Mouse (Mus musculus) midbrain, embryonic 11.5 days (tissue): ENCODE measurements at regions not wholly inside any gene's neighbourhood (a gene's known extent, or its start where the extent isn't known, plus 50 kb on each side); places are given as distances from the start of the nearest gene placed in this dataset.

Experiments used
- ATAC-seq: fragments of 200-750 bp; cut with Nextera tagmentation; 2 replicates; pipeline ENCODE4 v1.8.0; 2017; ENCODE audit warnings: moderate TSS enrichment, moderate library complexity; ENCODE audit not compliant: low FRiP score
- DNase-seq: peaks from one replicate; pipeline ENCODE4 v3.0.0; 2015; ENCODE audit warnings: low spot score; ENCODE audit errors: missing footprints
- H3K27ac ChIP-seq: fragments of 300-500 bp; sonication (generic); 2 replicates; pipeline ENCODE4 v1.5.1; 2014; ENCODE audit warnings: low read depth, low read length
- H3K27me3 ChIP-seq: fragments of 300-500 bp; sonication (generic); 2 replicates; pipeline ENCODE4 v1.6.1; 2014; ENCODE audit warnings: mild to moderate bottlenecking, low read length, moderate library complexity, mixed read lengths; ENCODE audit not compliant: control insufficient read depth, insufficient read depth
- H3K36me3 ChIP-seq: fragments of 300-500 bp; sonication (generic); 2 replicates; pipeline ENCODE4 v1.6.1; 2014; ENCODE audit warnings: mild to moderate bottlenecking, low read length, moderate library complexity, mixed read lengths; ENCODE audit not compliant: control insufficient read depth, insufficient read depth
- H3K4me1 ChIP-seq: fragments of 300-500 bp; sonication (generic); 2 replicates; pipeline ENCODE4 v1.6.1; 2014; ENCODE audit warnings: low read length; ENCODE audit not compliant: control insufficient read depth, insufficient read depth
- H3K4me2 ChIP-seq: fragments of 300-500 bp; sonication (generic); 2 replicates; pipeline ENCODE4 v1.6.1; 2014; ENCODE audit warnings: mild to moderate bottlenecking, moderate library complexity
- H3K4me3 ChIP-seq: fragments of 300-500 bp; sonication (generic); 2 replicates; pipeline ENCODE4 v1.5.1; 2014; ENCODE audit warnings: low read depth, low read length
- H3K9ac ChIP-seq: fragments of 300-500 bp; sonication (generic); 2 replicates; pipeline ENCODE4 v1.6.1; 2014; ENCODE audit warnings: low read length
- H3K9me3 ChIP-seq: fragments of 300-500 bp; sonication (generic); 2 replicates; pipeline ENCODE4 v1.6.1; 2016; ENCODE audit warnings: low read length; ENCODE audit not compliant: control insufficient read depth
- WGBS: fragments of 180-500 bp; shearing (Covaris S2); extraction: QIAGEN DNeasy Blood & Tissue Kit; methylation state at CpG from one replicate; pipeline ENCODE4 v1.1.7; 2014; 5-methylcytosine and 5-hydroxymethylcytosine counted together

- ATAC-seq (no peak), DNase-seq (no peak)
- Histone ChIP-seq H3K36me3 (no peaks in the 10 kb centered on the region), H3K9ac (no peak overlapping the region), H3K9me3 (no peaks in the 10 kb centered on the region), H3K4me2 (no peak overlapping the region), H3K4me1 (no peaks in the 10 kb centered on the region), H3K27me3 (no peaks in the 10 kb centered on the region), H3K27ac (no peak overlapping the region), H3K4me3 (no peak overlapping the region)
- 85% methylated on average over 4 of the region's 4 CpGs for WGBS
Measured at GRCm38 (mm10) chr16:47666963-47667362, 616.6 kb upstream of the Dppa4 start.

GRCm38 (mm10) chr16:47692103-47692502 lies 591.4 kb upstream of the Dppa4 start:
- H3K36me3 ChIP-seq = no peaks in the 10 kb centered on the region
- H3K4me2 ChIP-seq = no peak overlapping the region
- no peaks in the 10 kb centered on the region for H3K9me3 ChIP-seq
- H3K4me3 ChIP-seq = no peak overlapping the region
- H3K27me3 ChIP-seq = no peaks in the 10 kb centered on the region
- H3K9ac ChIP-seq = no peak overlapping the region
- DNase-seq (no peak), ATAC-seq (peak; percentile 51; the same call in 1 of the 2 replicates)
- no peaks in the 10 kb centered on the region for H3K4me1 ChIP-seq
- H3K27ac ChIP-seq = no peak overlapping the region

- no peaks in the 10 kb centered on the region for H3K9me3 ChIP-seq
- ATAC-seq = peak; percentile 67
- H3K36me3 ChIP-seq = no peaks in the 10 kb centered on the region
- H3K27ac ChIP-seq = no peak overlapping the region
- no peaks in the 10 kb centered on the region for H3K27me3 ChIP-seq
- WGBS = 60% methylated on average over 2 of the region's 3 CpGs
- no peak overlapping the region for H3K4me2 ChIP-seq
- DNase-seq = no peak
- H3K9ac ChIP-seq = no peak overlapping the region
- H3K4me1 ChIP-seq = no peaks in the 10 kb centered on the region
- no peak overlapping the region for H3K4me3 ChIP-seq
Measured at GRCm38 (mm10) chr16:47692812-47693211, 590.7 kb upstream of the Dppa4 start.

- WGBS = 60% methylated on average over 3 of the region's 3 CpGs
- H3K36me3 ChIP-seq = no peaks in the 10 kb centered on the region
- no peaks in the 10 kb centered on the region for H3K4me1 ChIP-seq
- no peak for ATAC-seq
- H3K27me3 ChIP-seq = no peaks in the 10 kb centered on the region
- H3K9me3 ChIP-seq = no peaks in the 10 kb centered on the region
- no peak overlapping the region for H3K4me3 ChIP-seq
- H3K9ac ChIP-seq = no peak overlapping the region
- H3K27ac ChIP-seq = no peak overlapping the region
- no peak for DNase-seq
- no peak overlapping the region for H3K4me2 ChIP-seq
Measured at GRCm38 (mm10) chr16:47693907-47694306, 589.6 kb upstream of the Dppa4 start.
